Mouse (Mus musculus): ENCODE data around the gene Siva1.

Gene Siva1

GRCm38 (mm10) chr12:112623742-112624141, 20.7 kb upstream of the Siva1 start:
- peak; percentile 58 for DNase-seq (ENCODE audit: low read depth, low spot score)

GRCm38 (mm10) chr12:112625700-112626099, 18.8 kb upstream of the Siva1 start:
- DNase-seq (ENCODE audit: low read depth, low spot score) = no peak

GRCm38 (mm10) chr12:112626455-112626854, 18.0 kb upstream of the Siva1 start:
- DNase-seq (ENCODE audit: low read depth, low spot score) = no peak

- DNase-seq (ENCODE audit: low read depth, low spot score) = no peak
Observed at GRCm38 (mm10) chr12:112627097-112627881, 17.2 kb upstream of the Siva1 start.

GRCm38 (mm10) chr12:112628197-112628596, 16.3 kb upstream of the Siva1 start:
- DNase-seq (ENCODE audit: low read depth, low spot score) = no peak

- no peak for DNase-seq (ENCODE audit: low read depth, low spot score)
Observed at GRCm38 (mm10) chr12:112628928-112629721, 15.4 kb upstream of the Siva1 start.

GRCm38 (mm10) chr12:112630029-112630428, 14.4 kb upstream of the Siva1 start:
- no peak for DNase-seq (ENCODE audit: low read depth, low spot score)

GRCm38 (mm10) chr12:112630796-112631195, 13.7 kb upstream of the Siva1 start:
- DNase-seq (ENCODE audit: low read depth, low spot score) = no peak

GRCm38 (mm10) chr12:112631472-112631871, 13.0 kb upstream of the Siva1 start:
- no peak for DNase-seq (ENCODE audit: low read depth, low spot score)

GRCm38 (mm10) chr12:112632084-112632777, 12.2 kb upstream of the Siva1 start:
- no peak for DNase-seq (ENCODE audit: low read depth, low spot score)

GRCm38 (mm10) chr12:112632907-112633306, 11.6 kb upstream of the Siva1 start:
- DNase-seq (ENCODE audit: low read depth, low spot score) = no peak

GRCm38 (mm10) chr12:112633686-112634085, 10.8 kb upstream of the Siva1 start:
- DNase-seq (ENCODE audit: low read depth, low spot score) = no peak

GRCm38 (mm10) chr12:112639526-112639925, 5.0 kb upstream of the Siva1 start:
- no peak for DNase-seq (ENCODE audit: low read depth, low spot score)

GRCm38 (mm10) chr12:112643126-112643525, 1.4 kb upstream of the Siva1 start:
- DNase-seq (ENCODE audit: low read depth, low spot score) = no peak

GRCm38 (mm10) chr12:112644855-112645506, 502 bp downstream of the Siva1 start:
- DNase-seq (ENCODE audit: low read depth, low spot score) = no peak

GRCm38 (mm10) chr12:112646139-112646538, 1.7 kb downstream of the Siva1 start:
- no peak for DNase-seq (ENCODE audit: low read depth, low spot score)

- DNase-seq (ENCODE audit: low read depth, low spot score) = no peak
Observed at GRCm38 (mm10) chr12:112648081-112648480, 3.6 kb downstream of the Siva1 start.

- no peak for DNase-seq (ENCODE audit: low read depth, low spot score)
Observed at GRCm38 (mm10) chr12:112651778-112652439, 7.4 kb downstream of the Siva1 start.

- peak; percentile 87 for DNase-seq (ENCODE audit: low read depth, low spot score)
Observed at GRCm38 (mm10) chr12:112653157-112653824, 8.8 kb downstream of the Siva1 start.

- no peak for DNase-seq (ENCODE audit: low read depth, low spot score)
Observed at GRCm38 (mm10) chr12:112654076-112654475, 9.6 kb downstream of the Siva1 start.

GRCm38 (mm10) chr12:112658619-112659018, 14.1 kb downstream of the Siva1 start:
- DNase-seq (ENCODE audit: low read depth, low spot score) = no peak

Data from forelimb bud, embryonic 11.5 days (tissue).